Mouse (Mus musculus) forebrain, embryonic 12.5 days (tissue): ENCODE results near the gene Klhdc3. TPM values are rescaled to one million over a fixed set of nuclear protein-coding genes. Genes with fewer than 3 reads are reported as not detected.

Experiments
- ATAC-seq: fragments of 200-750 bp; cut with Nextera tagmentation; 2 replicates; pipeline ENCODE4 v1.8.0; 2017; ENCODE audit warnings: moderate TSS enrichment; ENCODE audit not compliant: low FRiP score
- H3K27ac ChIP-seq: fragments of 300-500 bp; sonication (generic); 2 replicates; pipeline ENCODE4 v1.5.1; 2016; ENCODE audit warnings: mild to moderate bottlenecking
- H3K27me3 ChIP-seq: fragments of 300-500 bp; sonication (generic); 2 replicates; pipeline ENCODE4 v1.6.1; 2016; ENCODE audit warnings: mild to moderate bottlenecking
- H3K36me3 ChIP-seq: fragments of 300-500 bp; sonication (generic); replicated peaks from 2 replicates; pipeline ENCODE4 v1.6.1; 2016; ENCODE audit warnings: mild to moderate bottlenecking
- H3K4me1 ChIP-seq: fragments of 300-500 bp; sonication (generic); 2 replicates; pipeline ENCODE4 v1.6.1; 2016
- H3K4me2 ChIP-seq: fragments of 300-500 bp; sonication (generic); 2 replicates; pipeline ENCODE4 v1.6.1; 2016; ENCODE audit warnings: mild to moderate bottlenecking, moderate library complexity
- H3K4me3 ChIP-seq: fragments of 300-500 bp; sonication (generic); replicated peaks from 2 replicates; pipeline ENCODE4 v1.5.1; 2016; ENCODE audit warnings: mild to moderate bottlenecking
- H3K9ac ChIP-seq: fragments of 300-500 bp; sonication (generic); 2 replicates; pipeline ENCODE4 v1.6.1; 2016; ENCODE audit warnings: mild to moderate bottlenecking
- H3K9me3 ChIP-seq: fragments of 300-500 bp; sonication (generic); 2 replicates; pipeline ENCODE4 v1.6.1; 2016
- WGBS: fragments of 180-500 bp; shearing (Covaris S2); methylation state at CpG from one replicate; pipeline ENCODE4 v1.1.7; 2016; 5-methylcytosine and 5-hydroxymethylcytosine counted together
- polyA plus RNA-seq: library from polyadenylated mRNA; unstranded; fragments of >200 nt; fragmentation: Nextera tagmentation; extraction: Ambion mirVana; gene quantifications from 2 replicates; pipeline ENCODE4 v1.2.1, GENCODE M21; 2016

The Klhdc3 gene
- polyA plus RNA-seq, 1 experiment from 2014 or later: 131 TPM

DNA sequence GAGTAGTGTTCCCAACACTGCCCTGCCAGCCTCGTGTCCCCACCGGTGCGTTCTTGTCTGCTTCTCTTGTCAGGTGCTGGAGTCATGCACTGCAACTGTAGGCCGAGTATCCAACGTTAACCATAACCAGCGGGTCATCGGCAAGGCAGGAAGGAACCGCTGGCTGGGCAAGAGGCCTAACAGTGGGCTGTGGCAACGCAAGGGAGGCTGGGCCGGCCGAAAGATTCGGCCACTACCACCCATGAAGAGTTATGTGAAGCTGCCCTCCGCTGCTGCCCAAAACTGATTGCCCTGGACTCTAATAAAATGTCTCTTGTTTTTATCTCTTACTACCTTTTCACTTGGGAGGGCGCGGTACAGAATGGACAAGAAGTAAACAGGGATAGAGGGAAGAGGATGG lies 30.9 kb downstream of the Klhdc3 start:
- WGBS: 42% methylated on average over 15 of the region's 15 CpGs
- H3K4me2 ChIP-seq: peak overlapping the region; percentile 86

DNA sequence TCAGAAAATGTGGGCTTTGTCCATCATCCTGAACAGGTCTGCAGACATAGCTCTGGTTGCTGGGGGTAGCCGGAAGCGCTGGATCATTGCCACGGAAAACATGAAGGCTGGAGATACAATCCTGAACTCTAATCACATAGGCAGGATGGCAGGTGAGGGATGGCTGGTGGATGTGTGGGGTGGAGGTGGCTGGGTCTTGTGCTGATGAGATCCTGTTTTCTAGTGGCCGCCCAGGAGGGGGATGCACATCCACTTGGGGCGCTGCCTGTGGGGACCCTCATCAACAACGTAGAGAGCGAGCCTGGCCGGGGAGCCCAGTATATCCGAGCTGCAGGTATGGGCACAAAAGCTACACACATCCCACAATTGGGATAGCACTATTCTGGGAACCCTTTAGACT lies 32.3 kb downstream of the Klhdc3 start:
- Histone ChIP-seq H3K36me3 (peaks cover 21% of the 10 kb centered on the region), H3K27me3 (no peaks in the 10 kb centered on the region), H3K4me2 (no peak overlapping the region), H3K9me3 (no peaks in the 10 kb centered on the region), H3K27ac (no peak overlapping the region), H3K4me3 (no peak overlapping the region), H3K4me1 (peaks cover 56% of the 10 kb centered on the region), H3K9ac (no peak overlapping the region)
- WGBS: 97% methylated on average over 9 of the region's 9 CpGs
- no peak for ATAC-seq

More for the DNA sequence above, 30.9 kb downstream of the Klhdc3 start:
- peak overlapping the region; percentile 94 for H3K27ac ChIP-seq
- peaks cover 34% of the 10 kb centered on the region for H3K36me3 ChIP-seq
- peak overlapping the region; percentile 65 for H3K4me3 ChIP-seq
- no peaks in the 10 kb centered on the region for H3K27me3 ChIP-seq
- H3K4me1 ChIP-seq: peaks cover 48% of the 10 kb centered on the region
- no peak for ATAC-seq
- H3K9ac ChIP-seq: peak overlapping the region; percentile 86
- H3K9me3 ChIP-seq: no peaks in the 10 kb centered on the region

DNA sequence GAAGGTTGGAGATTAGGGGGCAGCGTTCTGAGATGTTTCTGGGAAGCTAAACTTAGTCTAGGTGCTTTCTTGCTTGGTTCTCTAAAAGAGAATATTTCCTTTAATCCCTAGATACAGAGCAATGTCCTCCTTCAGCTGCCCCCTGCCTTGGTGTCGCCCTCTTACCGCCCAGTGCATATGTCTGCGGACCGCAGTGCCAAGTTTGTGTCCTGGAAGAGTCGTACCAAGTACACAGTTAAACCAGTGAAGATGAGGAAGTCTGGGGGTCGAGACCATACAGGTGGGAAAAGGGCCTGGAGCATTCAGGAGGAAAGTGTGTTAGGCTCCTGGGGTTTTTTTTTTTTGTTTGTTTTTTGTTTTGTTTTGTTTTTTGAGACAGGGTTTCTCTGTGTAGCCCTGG lies 33.4 kb downstream of the Klhdc3 start:
- H3K9me3 ChIP-seq: no peaks in the 10 kb centered on the region
- no peak for ATAC-seq
- H3K4me1 ChIP-seq: peaks cover 45% of the 10 kb centered on the region
- H3K9ac ChIP-seq: no peak overlapping the region
- no peak overlapping the region for H3K27ac ChIP-seq
- H3K4me3 ChIP-seq: no peak overlapping the region
- no peaks in the 10 kb centered on the region for H3K27me3 ChIP-seq
- peak overlapping the region; percentile 83 for H3K4me2 ChIP-seq
- H3K36me3 ChIP-seq: peaks cover 16% of the 10 kb centered on the region
- 93% methylated on average over 7 of the region's 7 CpGs for WGBS

DNA sequence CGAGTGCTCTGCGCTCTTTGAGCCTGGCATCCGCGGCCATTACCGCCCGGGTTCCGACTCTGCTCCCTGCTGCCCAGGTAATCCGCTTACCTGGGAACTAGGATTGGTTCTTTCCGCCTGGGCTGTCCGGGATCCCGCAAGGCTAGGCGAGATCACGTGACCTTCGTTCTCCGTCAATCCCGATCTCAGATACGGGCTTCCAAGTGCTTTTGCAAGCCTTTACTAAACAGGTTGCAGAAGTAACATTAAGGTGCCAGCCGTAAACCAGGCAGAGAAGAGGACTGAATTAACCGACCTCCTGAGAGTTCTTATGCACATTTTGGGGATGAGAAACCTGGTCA lies 34.4 kb downstream of the Klhdc3 start:
- peak overlapping the region; percentile 82 for H3K27ac ChIP-seq
- ATAC-seq: no peak
- under 1% methylated on average over 19 of the region's 19 CpGs for WGBS
- H3K4me1 ChIP-seq: peaks cover 36% of the 10 kb centered on the region
- H3K36me3 ChIP-seq: peaks cover 26% of the 10 kb centered on the region
- no peaks in the 10 kb centered on the region for H3K9me3 ChIP-seq
- H3K4me3 ChIP-seq: peak overlapping the region; percentile 81
- H3K4me2 ChIP-seq: peak overlapping the region; percentile 83
- peak overlapping the region; percentile 68 for H3K9ac ChIP-seq
- no peaks in the 10 kb centered on the region for H3K27me3 ChIP-seq

DNA sequence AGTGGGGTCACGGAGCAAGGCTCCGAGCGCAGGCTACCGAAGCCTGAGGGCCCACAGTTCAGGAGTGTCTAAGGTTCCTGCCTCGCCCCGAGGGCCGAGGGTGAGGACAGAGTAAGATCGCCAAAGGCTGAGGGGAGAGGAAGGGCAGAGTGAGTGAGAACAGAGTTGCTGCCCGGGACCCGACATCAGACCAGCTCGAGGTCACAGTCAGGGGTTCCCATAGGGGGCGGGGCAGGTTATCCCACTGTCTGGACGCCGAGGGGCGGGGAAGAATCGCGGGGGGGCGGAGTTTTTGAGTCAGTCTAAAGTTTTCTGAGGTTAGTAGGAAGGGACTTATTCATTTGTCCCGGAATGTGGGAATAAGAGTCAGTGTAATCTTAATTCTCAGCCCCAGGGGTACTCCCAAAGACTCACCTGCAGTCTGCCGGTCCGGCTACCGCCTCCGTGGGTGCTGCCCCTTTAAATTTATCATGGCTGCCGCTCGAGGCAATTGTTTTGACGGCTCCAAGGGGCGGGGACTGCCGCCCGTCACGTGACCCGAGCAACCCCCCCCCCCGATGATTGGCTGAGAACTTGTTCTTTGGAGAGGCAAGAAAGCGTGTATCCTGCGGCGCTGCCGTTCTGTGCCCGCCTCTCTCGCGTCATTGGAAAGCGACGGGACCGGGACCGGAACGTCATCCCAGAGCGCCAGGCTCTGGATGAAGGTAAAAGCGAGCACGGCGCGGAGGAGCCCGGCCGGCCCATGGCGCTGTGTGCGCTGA lies 35.0 kb downstream of the Klhdc3 start, which contains the start of the genes Klc4 and Mrpl2:
Gene Klc4, minus strand, starts transcription at position 462 of the 761 bp plus-strand sequence.
Gene Mrpl2, plus strand, starts transcription at position 669 of the 761 bp plus-strand sequence.
- peak within 1 kb of the TSS; percentile 82 for H3K27ac ChIP-seq
- no peaks in the 10 kb centered on the region for H3K27me3 ChIP-seq
- peaks cover 30% of the 10 kb centered on the region for H3K4me1 ChIP-seq
- peak within 1 kb of the TSS; percentile 85 for H3K9ac ChIP-seq
- no peaks in the 10 kb centered on the region for H3K9me3 ChIP-seq
- H3K36me3 ChIP-seq: peaks cover 30% of the 10 kb centered on the region
- peak within 1 kb of the TSS; percentile 81 for H3K4me3 ChIP-seq
- WGBS: under 1% methylated on average over 53 of the region's 53 CpGs
- H3K4me2 ChIP-seq: peak within 1 kb of the TSS; percentile 83
- ATAC-seq: peak; percentile 76

DNA sequence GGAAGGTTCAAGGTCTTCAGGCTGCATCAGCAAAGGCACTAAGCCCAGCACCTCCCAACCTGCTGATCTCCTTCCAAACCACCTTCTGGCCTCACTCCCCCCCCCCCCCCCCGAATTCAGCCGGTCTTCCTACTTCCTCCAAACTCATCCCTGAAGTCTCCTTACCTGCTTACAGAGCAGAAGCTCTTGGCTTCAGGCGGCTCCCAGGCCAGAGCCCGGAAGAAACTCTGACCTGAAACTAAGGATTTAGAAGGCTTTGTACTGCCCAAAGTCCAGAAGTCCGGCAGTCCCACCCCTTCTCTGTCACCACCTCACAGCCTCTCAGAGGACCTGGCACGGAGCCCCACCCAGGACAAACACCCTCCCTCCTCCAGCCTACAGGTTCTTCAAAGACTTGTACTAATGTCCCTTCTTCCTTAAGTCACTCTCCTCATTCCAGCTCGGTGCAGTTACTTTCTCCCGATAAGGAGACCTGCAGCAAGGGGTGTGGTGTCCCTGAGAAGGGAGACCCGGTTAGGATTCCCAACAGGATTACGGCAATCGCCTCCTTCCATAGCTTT lies 35.7 kb downstream of the Klhdc3 start:
- peaks cover 38% of the 10 kb centered on the region for H3K36me3 ChIP-seq
- H3K9ac ChIP-seq: peak overlapping the region; percentile 85
- no peaks in the 10 kb centered on the region for H3K9me3 ChIP-seq
- peak overlapping the region; percentile 81 for H3K4me3 ChIP-seq
- peak overlapping the region; percentile 37; the same call in 1 of the 2 replicates for H3K27ac ChIP-seq
- no peaks in the 10 kb centered on the region for H3K27me3 ChIP-seq
- peak overlapping the region; percentile 83 for H3K4me2 ChIP-seq
- H3K4me1 ChIP-seq: peaks cover 29% of the 10 kb centered on the region
- ATAC-seq: no peak
- 10% methylated on average over 11 of the region's 11 CpGs for WGBS

DNA sequence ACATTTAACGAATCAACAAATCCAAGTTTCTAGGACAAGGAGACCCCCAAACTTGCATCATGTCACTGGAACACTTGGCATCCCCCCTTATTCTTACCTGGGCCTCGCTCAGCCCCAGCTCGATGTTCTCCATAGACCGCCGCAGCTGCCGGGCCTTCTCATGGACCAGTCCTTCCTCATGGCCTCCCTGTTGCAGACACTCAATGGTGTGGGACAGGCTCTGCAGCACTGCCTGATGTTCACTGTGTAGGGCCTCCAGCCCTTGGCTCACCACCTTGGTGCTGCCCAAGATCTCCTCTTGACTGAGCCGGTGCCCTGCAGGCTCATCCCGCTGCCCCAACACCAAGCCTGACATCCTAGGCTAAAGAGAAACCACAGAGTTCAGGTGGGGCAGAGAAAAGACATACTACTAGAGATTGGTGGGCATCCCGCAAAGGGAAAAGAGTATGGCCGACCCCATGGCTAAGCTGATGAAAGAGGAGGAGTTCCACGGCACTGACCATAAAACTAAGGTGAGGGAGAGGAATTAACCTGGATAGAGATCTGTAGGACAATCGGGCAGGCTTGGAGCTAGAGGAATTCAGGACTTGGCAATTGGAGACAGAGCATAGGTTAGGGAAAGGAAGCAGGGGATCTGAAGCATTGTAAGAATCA lies 36.4 kb downstream of the Klhdc3 start:
- peaks cover 22% of the 10 kb centered on the region for H3K4me1 ChIP-seq
- no peak overlapping the region for H3K27ac ChIP-seq
- peaks cover 45% of the 10 kb centered on the region for H3K36me3 ChIP-seq
- peak overlapping the region; percentile 81; the same call in 1 of the 2 replicates for H3K4me3 ChIP-seq
- peak overlapping the region; percentile 85 for H3K9ac ChIP-seq
- 90% methylated on average over 12 of the region's 12 CpGs for WGBS
- no peaks in the 10 kb centered on the region for H3K9me3 ChIP-seq
- ATAC-seq: no peak
- peak overlapping the region; percentile 83 for H3K4me2 ChIP-seq
- H3K27me3 ChIP-seq: no peaks in the 10 kb centered on the region

DNA sequence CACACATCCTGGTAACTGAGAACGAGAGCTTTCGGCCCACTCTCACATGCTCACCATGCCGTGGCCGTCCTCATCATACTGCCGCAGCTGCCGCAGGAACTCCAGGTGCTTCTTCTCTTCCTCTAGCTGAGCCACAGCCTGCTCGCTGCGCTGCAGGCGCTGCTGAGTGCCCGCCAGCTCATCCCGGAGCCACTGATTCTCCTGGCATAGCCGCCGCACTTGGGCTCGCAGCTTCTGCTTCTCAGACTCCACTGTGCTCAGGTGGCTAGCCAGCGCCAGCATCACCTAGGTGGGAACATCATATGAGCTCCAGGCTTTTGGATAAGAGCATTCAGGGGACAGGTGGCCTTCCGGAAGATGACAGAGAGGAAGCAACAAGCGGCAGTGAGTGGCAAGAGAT lies 38.7 kb downstream of the Klhdc3 start:
- H3K4me3 ChIP-seq: no peak overlapping the region
- no peak overlapping the region for H3K4me2 ChIP-seq
- no peaks in the 10 kb centered on the region for H3K27me3 ChIP-seq
- H3K9me3 ChIP-seq: no peaks in the 10 kb centered on the region
- 91% methylated on average over 17 of the region's 17 CpGs for WGBS
- H3K4me1 ChIP-seq: peaks cover 19% of the 10 kb centered on the region
- no peak for ATAC-seq
- no peak overlapping the region for H3K9ac ChIP-seq
- no peak overlapping the region for H3K27ac ChIP-seq
- peaks cover 41% of the 10 kb centered on the region for H3K36me3 ChIP-seq

DNA sequence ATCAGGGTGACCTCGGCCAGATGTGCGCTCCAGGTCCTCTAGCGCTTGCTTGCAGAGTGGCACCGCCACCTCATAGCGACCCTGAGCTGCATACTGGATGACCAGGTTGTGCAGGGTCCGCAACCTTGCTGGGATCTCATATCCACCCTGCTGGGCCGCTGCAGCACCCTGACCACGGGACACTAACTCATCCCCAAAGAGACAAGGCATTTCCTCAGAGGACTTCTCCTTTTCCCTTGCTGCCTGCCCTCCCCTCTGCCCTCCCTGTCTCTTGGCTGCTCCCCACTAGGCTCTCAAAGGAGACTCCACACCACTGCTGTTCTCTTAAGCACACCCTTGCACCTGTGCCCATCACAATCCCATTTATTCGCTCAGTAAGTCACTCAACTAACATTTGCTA lies 40.8 kb downstream of the Klhdc3 start:
- Histone ChIP-seq H3K9me3 (no peaks in the 10 kb centered on the region), H3K27ac (no peak overlapping the region), H3K4me2 (no peak overlapping the region), H3K27me3 (no peaks in the 10 kb centered on the region), H3K4me3 (no peak overlapping the region), H3K9ac (no peak overlapping the region), H3K36me3 (peaks cover 50% of the 10 kb centered on the region), H3K4me1 (peaks cover 14% of the 10 kb centered on the region)
- WGBS: 85% methylated on average over 9 of the region's 9 CpGs
- ATAC-seq: no peak

DNA sequence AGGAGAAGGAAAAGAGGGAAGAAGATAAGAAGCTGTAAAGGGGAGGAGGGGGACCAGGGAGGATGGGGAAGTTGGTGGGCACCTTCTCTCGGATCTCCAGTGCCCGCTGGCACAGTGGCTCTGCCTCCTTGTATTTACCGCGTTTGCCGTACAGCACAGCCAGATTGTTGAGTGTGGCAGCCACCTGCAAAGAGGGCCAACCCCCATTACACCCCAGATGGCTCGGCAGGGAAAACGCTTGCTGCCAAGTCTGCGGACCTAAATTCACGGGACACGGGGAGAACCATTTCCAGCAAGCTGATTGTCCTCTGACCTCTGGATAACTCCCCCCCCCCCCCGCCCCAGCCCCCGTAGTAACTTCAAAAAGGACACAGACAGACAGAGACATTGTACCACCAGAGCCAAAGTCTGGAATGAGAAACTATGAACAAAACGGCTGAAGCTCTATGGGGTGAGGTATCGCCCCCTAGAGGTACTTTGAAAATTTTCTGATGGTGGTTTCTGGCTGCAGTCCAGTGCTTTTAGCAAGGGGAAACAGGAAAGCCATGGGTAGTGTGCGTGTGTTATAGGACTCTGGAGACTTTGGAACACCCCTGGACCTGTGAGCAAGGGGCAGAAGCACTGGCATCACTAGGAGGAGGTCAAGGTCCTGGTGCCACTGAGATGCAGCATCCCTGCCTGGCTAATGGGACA lies 43.7 kb downstream of the Klhdc3 start:
- H3K9me3 ChIP-seq: no peaks in the 10 kb centered on the region
- H3K27me3 ChIP-seq: no peaks in the 10 kb centered on the region
- ATAC-seq: peak; percentile 63; the same call in 1 of the 2 replicates
- peaks cover 64% of the 10 kb centered on the region for H3K36me3 ChIP-seq
- H3K4me3 ChIP-seq: 0 out of 2 replicates have a peak overlapping the region, but pooled peaks have one; percentile 8
- H3K4me1 ChIP-seq: peaks cover 5% of the 10 kb centered on the region
- WGBS: 23% methylated on average over 15 of the region's 15 CpGs
- peak overlapping the region; percentile 29; the same call in 1 of the 2 replicates for H3K9ac ChIP-seq
- H3K4me2 ChIP-seq: peak overlapping the region; percentile 39
- peak overlapping the region; percentile 46; the same call in 1 of the 2 replicates for H3K27ac ChIP-seq

DNA sequence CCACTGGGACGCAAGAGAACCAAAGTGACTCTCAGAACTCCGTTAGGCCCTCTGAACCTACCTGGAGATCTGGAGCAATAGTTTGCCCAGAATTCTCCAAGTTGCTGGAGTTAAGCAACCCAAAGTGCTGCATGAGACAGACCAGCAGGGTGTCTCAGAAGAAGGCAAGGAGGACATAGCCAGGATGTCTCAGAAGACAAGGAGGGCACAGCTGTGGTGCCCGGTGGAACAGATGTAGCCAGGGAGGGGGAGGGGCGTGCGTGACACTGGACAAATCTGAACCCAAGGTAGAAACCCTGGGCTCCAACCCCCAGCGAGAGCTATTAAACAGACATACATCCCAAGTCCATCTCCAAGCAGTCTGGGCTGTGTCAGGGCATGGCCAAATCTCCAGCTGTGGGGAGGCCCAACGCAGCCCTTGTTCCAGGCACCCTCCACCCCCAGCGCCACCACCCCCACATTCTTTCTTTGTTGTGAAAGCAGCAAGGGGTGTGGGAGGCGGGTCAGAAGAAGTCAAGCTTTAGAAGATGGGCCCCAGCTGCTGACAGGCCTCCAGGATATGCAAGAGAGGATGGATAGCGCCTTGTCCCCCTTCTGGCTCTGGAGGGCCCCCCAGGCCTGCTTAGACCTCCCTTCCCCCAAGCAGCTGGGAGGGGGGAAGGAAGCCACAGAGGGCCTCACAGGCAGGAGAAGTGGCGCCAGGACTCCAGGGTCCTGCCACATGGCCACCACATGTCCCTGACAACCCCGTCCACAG lies 50.9 kb downstream of the Klhdc3 start:
- Histone ChIP-seq H3K4me1 (peaks cover 43% of the 10 kb centered on the region), H3K9ac (peak overlapping the region; percentile 95), H3K36me3 (peaks cover 33% of the 10 kb centered on the region), H3K4me3 (peak overlapping the region; percentile 85), H3K27me3 (no peaks in the 10 kb centered on the region), H3K27ac (peak overlapping the region; percentile 94), H3K4me2 (peak overlapping the region; percentile 80), H3K9me3 (no peaks in the 10 kb centered on the region)
- WGBS: 15% methylated on average over 12 of the region's 12 CpGs
- ATAC-seq: peak; percentile 68
